Mouse (Mus musculus) neural tube, embryonic 11.5 days (tissue): ENCODE data around the gene H60c. TPM values are rescaled to one million over a fixed set of nuclear protein-coding genes. Genes with fewer than 3 reads are reported as not detected.
"Not testable (repeated sequence)": the region's sequence is repeated elsewhere in the genome, so short reads cannot be mapped to it uniquely, and the experiment has no call there.

ENCODE experiments used
- ATAC-seq: fragments of 200-750 bp; cut with Nextera tagmentation; 2 replicates; pipeline ENCODE4 v1.8.0; 2017; ENCODE audit warnings: moderate number of reproducible peaks, mild to moderate bottlenecking, moderate TSS enrichment, moderate library complexity; ENCODE audit not compliant: insufficient read depth, low FRiP score, low TSS enrichment
- DNase-seq: peaks from one replicate; pipeline ENCODE4 v3.0.0-alpha.2; 2015; ENCODE audit warnings: low spot score
- H3K27ac ChIP-seq: fragments of 300-500 bp; sonication (generic); 2 replicates; pipeline ENCODE4 v1.5.1; 2014; ENCODE audit warnings: low read depth, mild to moderate bottlenecking, low read length
- H3K27me3 ChIP-seq: fragments of 300-500 bp; sonication (generic); 2 replicates; pipeline ENCODE4 v1.6.1; 2014; ENCODE audit warnings: mild to moderate bottlenecking, low read length, mixed read lengths; ENCODE audit not compliant: control insufficient read depth, insufficient read depth
- H3K36me3 ChIP-seq: fragments of 300-500 bp; sonication (generic); 2 replicates; pipeline ENCODE4 v1.6.1; 2014; ENCODE audit warnings: mild to moderate bottlenecking, low read length, moderate library complexity, mixed read lengths; ENCODE audit not compliant: control insufficient read depth, insufficient read depth
- H3K4me1 ChIP-seq: fragments of 300-500 bp; sonication (generic); 2 replicates; pipeline ENCODE4 v1.6.1; 2014; ENCODE audit warnings: low read length, mixed read lengths; ENCODE audit not compliant: control insufficient read depth, insufficient read depth
- H3K4me2 ChIP-seq: fragments of 300-500 bp; sonication (generic); 2 replicates; pipeline ENCODE4 v1.6.1; 2014; ENCODE audit warnings: low read depth, mild to moderate bottlenecking, moderate library complexity
- H3K4me3 ChIP-seq: fragments of 300-500 bp; sonication (generic); 2 replicates; pipeline ENCODE4 v1.5.1; 2014; ENCODE audit warnings: low read depth, low read length
- H3K9ac ChIP-seq: fragments of 300-500 bp; sonication (generic); 2 replicates; pipeline ENCODE4 v1.6.1; 2014; ENCODE audit warnings: mild to moderate bottlenecking, low read length
- H3K9me3 ChIP-seq: fragments of 300-500 bp; sonication (generic); 2 replicates; pipeline ENCODE4 v1.6.1; 2016; ENCODE audit warnings: low read length; ENCODE audit not compliant: control insufficient read depth
- WGBS: fragments of 180-500 bp; shearing (Covaris S2); extraction: QIAGEN DNeasy Blood & Tissue Kit; methylation state at CpG from one replicate; pipeline ENCODE4 v1.1.7; 2014; 5-methylcytosine and 5-hydroxymethylcytosine counted together
- polyA plus RNA-seq: library from polyadenylated mRNA; unstranded; fragments of >200 nt; fragmentation: Nextera tagmentation; extraction: Ambion mirVana; gene quantifications from 2 replicates; pipeline ENCODE4 v1.2.1, GENCODE M21; 2014

The H60c gene
- polyA plus RNA-seq, 1 experiment from 2014 or later = not detected

GRCm38 (mm10) chr10:3262784-3263183 is 4.8 kb downstream of the H60c start:
- Histone ChIP-seq H3K4me1 (no peaks in the 10 kb centered on the region), H3K9ac (no peak overlapping the region), H3K4me3 (no peak overlapping the region), H3K27ac (no peak overlapping the region), H3K4me2 (no peak overlapping the region), H3K36me3 (no peaks in the 10 kb centered on the region), H3K9me3 (no peaks in the 10 kb centered on the region), H3K27me3 (no peaks in the 10 kb centered on the region)
- WGBS = 84% methylated on average over 2 of the region's 2 CpGs
- no peak for DNase-seq
- ATAC-seq = no peak

DNA sequence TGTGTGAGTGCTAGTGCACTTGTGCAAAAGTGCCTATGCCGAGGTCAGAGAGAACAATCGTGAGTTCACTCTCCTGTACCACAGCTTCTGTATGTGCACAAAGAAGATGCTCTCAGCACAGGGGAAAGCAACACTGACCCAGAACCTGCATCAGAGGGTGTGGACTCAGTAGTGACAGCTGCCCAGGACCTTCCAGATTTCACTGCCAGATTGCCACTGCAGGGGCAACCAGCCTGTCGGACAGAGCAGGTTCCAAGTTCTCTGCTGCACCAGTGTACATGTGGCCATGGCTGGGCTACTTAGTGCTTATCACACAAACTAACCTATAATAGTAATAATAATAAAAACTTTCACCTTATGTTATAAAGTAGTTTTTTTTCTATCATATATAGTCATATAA is 10.2 kb downstream of the H60c start:
- Histone ChIP-seq H3K9me3 (0 out of 2 replicates have a peak, but pooled peaks cover 5% of the 10 kb centered on the region), H3K9ac (no peak overlapping the region), H3K27ac (no peak overlapping the region), H3K27me3 (no peaks in the 10 kb centered on the region), H3K4me3 (no peak overlapping the region), H3K36me3 (no peaks in the 10 kb centered on the region), H3K4me2 (no peak overlapping the region), H3K4me1 (no peaks in the 10 kb centered on the region)
- ATAC-seq (no peak), DNase-seq (no peak)
- 95% methylated on average over 3 of the region's 3 CpGs for WGBS

- not testable (repeated sequence) for H3K4me3 ChIP-seq, H3K9ac ChIP-seq, H3K27ac ChIP-seq, H3K36me3 ChIP-seq, H3K4me2 ChIP-seq, H3K4me1 ChIP-seq, H3K27me3 ChIP-seq, ATAC-seq, H3K9me3 ChIP-seq, DNase-seq
- 84% methylated on average over 5 of the region's 5 CpGs for WGBS
Measured at GRCm38 (mm10) chr10:3238436-3238835, 29.1 kb downstream of the H60c start.

GRCm38 (mm10) chr10:3236638-3237270 is 30.8 kb downstream of the H60c start:
- 72% methylated on average over 5 of the region's 5 CpGs for WGBS

GRCm38 (mm10) chr10:3228447-3229195 is 39.0 kb downstream of the H60c start:
- DNase-seq = no peak
- Histone ChIP-seq H3K9me3 (no peaks in the 10 kb centered on the region), H3K4me1 (no peaks in the 10 kb centered on the region), H3K36me3 (no peaks in the 10 kb centered on the region), H3K27me3 (no peaks in the 10 kb centered on the region), H3K27ac (no peak overlapping the region), H3K9ac (no peak overlapping the region), H3K4me3 (no peak overlapping the region), H3K4me2 (no peak overlapping the region)
- ATAC-seq = peak; percentile 75
- WGBS = 48% methylated on average over 2 of the region's 2 CpGs

More at GRCm38 (mm10) chr10:3236638-3237270, 30.8 kb downstream of the H60c start:
- Histone ChIP-seq H3K27me3 (no peaks in the 10 kb centered on the region), H3K36me3 (no peaks in the 10 kb centered on the region), H3K4me2 (no peak overlapping the region), H3K4me3 (no peak overlapping the region), H3K9ac (no peak overlapping the region), H3K9me3 (no peaks in the 10 kb centered on the region; the same call in 1 of the 2 replicates), H3K27ac (no peak overlapping the region), H3K4me1 (no peaks in the 10 kb centered on the region)
- no peak for DNase-seq
- ATAC-seq = no peak

Other genes with a start within 250 kb of the H60c start
- 17.0 and 17.3 TPM in 2 replicates for gene Ppp1r14c, start 98.3 kb upstream of the H60c start, polyA plus RNA-seq